21 mouse cellular contexts compared by ENCODE assay signal in the genomic region with DNA sequence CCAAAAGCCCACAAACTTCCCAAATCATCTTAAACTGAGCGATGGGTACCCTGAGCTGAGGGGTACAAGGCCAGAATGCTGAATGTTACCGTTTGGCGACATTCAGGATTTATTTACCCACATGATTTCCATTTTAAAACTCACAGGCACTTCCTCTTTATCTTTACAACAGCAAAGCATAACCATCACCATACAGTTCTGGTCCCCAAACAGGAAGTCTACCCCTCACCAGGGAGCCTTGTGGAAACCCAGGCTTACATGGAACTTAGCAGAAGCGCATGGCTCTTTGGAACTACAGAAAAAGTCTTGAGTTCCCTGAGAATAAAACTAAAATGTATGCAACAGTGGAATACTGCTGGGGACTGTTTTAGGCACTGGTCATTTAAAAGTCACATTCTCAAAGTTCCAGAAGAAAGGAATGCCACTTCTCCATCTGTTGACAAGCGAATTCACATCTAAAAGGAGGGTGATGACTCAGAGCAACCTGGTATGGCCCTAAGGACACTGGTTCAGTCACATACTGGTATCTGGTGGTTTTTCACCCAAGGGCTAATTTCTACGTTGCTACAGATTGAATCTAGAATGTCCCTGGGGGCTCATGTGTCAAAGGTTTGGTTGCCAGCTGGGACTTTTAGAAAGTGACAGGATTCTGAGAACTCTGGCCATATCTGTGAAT.
DNase-seq lines count a peak whose midpoint lies in the region; ATAC-seq and TF ChIP-seq lines count a peak whose summit lies in the region.
"Had no signal": no experiment of that assay in that cellular context is flagged by ENCODE, and none has a peak within 500 bp of the region (broad histone marks: within the 10 kb centered on the region; RNA-seq: fewer than 3 reads in every experiment).

No protein-coding gene starts in this region.

- 86% methylated on average over 6 of the region's 6 CpGs for WGBS in forebrain, embryonic 16.5 days

- TF ChIP-seq EP300 in MEL (IDR thresholded peaks at IDR 0.05; ENCODE audit: low read depth in 1 of 2, low read length in 2 of 2): no peak

- TF ChIP-seq CTCF in MEL (IDR thresholded peaks at IDR 0.05 in 2 of 3, conservative IDR thresholded peaks at IDR 0.05 in 1 of 3; ENCODE audit: control insufficient read depth in 1 of 3, insufficient read depth in 1 of 3, low read depth in 2 of 3, low read length in 3 of 3, poor library complexity in 1 of 3, severe bottlenecking in 1 of 3): no peak

- H3K36me3 ChIP-seq in MEL (ENCODE audit: control insufficient read depth in 1 of 2, insufficient read depth in 2 of 2, low read length in 2 of 2): no peaks in the 10 kb centered on the region; a peak in 1 of 4 replicates
- H3K36me3 ChIP-seq in forebrain, embryonic 16.5 days (ENCODE audit: control insufficient read depth, insufficient read depth): no peaks in the 10 kb centered on the region
- H3K36me3 ChIP-seq: embryonic facial prominence, embryonic 15.5 days; forebrain, embryonic 10.5 days; heart, embryonic 13.5 days; intestine, embryonic 15.5 days had no signal

- no peaks in the 10 kb centered on the region for H3K9me3 ChIP-seq in MEL (replicated peaks; ENCODE audit: insufficient read depth, low read length)
- H3K9me3 ChIP-seq in forebrain, embryonic 16.5 days (ENCODE audit: control insufficient read depth, low read length): no peaks in the 10 kb centered on the region
- H3K9me3 ChIP-seq: embryonic facial prominence, embryonic 15.5 days; forebrain, embryonic 10.5 days; heart, embryonic 13.5 days; intestine, embryonic 15.5 days had no signal

- H3K27ac ChIP-seq in MEL (ENCODE audit: control insufficient read depth, low read depth, low read length): no peak overlapping the region
- H3K27ac ChIP-seq in forebrain, embryonic 16.5 days (ENCODE audit: low read length): no peak overlapping the region
- H3K27ac ChIP-seq: embryonic facial prominence, embryonic 15.5 days; forebrain, embryonic 10.5 days; heart, embryonic 13.5 days; hindbrain, embryonic 14.5 days; intestine, embryonic 15.5 days had no signal

- no peak for TF ChIP-seq RAD21 in MEL (IDR thresholded peaks at IDR 0.05; ENCODE audit: low read depth, low read length)

- ATAC-seq in common myeloid progenitor, adult 5-6 weeks (replicated peaks; ENCODE audit: low read depth, poor library complexity, severe bottlenecking): peak; percentile 76
- peak; percentile 38; the same call in 1 of the 2 replicates for ATAC-seq in neutrophil, adult 5-6 weeks (ENCODE audit: extremely low read depth, insufficient number of reproducible peaks, low FRiP score, poor library complexity, severe bottlenecking)
- no peak for ATAC-seq in forebrain, embryonic 16.5 days
- ATAC-seq: forebrain, embryonic 14.5 days; intestine, embryonic 15.5 days had no signal

- no peaks in the 10 kb centered on the region for H3K27me3 ChIP-seq in MEL (ENCODE audit: control insufficient read depth in 1 of 2, insufficient read depth in 2 of 2, low read length in 2 of 2)
- no peaks in the 10 kb centered on the region for H3K27me3 ChIP-seq in forebrain, embryonic 16.5 days (replicated peaks; ENCODE audit: control insufficient read depth, insufficient read depth, low read length)
- H3K27me3 ChIP-seq: embryonic facial prominence, embryonic 15.5 days; heart, embryonic 13.5 days; intestine, embryonic 15.5 days had no signal

- TF ChIP-seq POLR2A in MEL (IDR thresholded peaks at IDR 0.05; ENCODE audit: control insufficient read depth in 1 of 2, insufficient read depth in 1 of 2, low read depth in 1 of 2, low read length in 2 of 2, poor library complexity in 1 of 2): no peak

- H3K9ac ChIP-seq in MEL (ENCODE audit: control insufficient read depth, low read depth, low read length, poor library complexity, severe bottlenecking): no peak overlapping the region
- no peak overlapping the region for H3K9ac ChIP-seq in forebrain, embryonic 16.5 days (replicated peaks; ENCODE audit: low read depth, low read length)
- H3K9ac ChIP-seq: embryonic facial prominence, embryonic 15.5 days; heart, embryonic 13.5 days; hindbrain, embryonic 14.5 days; intestine, embryonic 15.5 days had no signal

- peaks cover 2% of the 10 kb centered on the region; the same call in 1 of the 2 replicates for H3K79me2 ChIP-seq in MEL (ENCODE audit: control insufficient read depth, insufficient read depth, low read length, poor library complexity)

- no peaks in the 10 kb centered on the region; a peak in 2 of 4 replicates for H3K4me1 ChIP-seq in MEL (ENCODE audit: control insufficient read depth in 1 of 2, insufficient read depth in 2 of 2, low read length in 2 of 2)
- H3K4me1 ChIP-seq in forebrain, embryonic 16.5 days (replicated peaks; ENCODE audit: control insufficient read depth, insufficient read depth, low read length): peaks cover 7% of the 10 kb centered on the region
- H3K4me1 ChIP-seq: forebrain, embryonic 10.5 days had no signal

- H3K4me3 ChIP-seq in MEL (ENCODE audit: control insufficient read depth in 1 of 2, insufficient read depth in 1 of 2, low read depth in 2 of 2, low read length in 2 of 2): no peak overlapping the region
- no peak overlapping the region for H3K4me3 ChIP-seq in forebrain, embryonic 16.5 days (replicated peaks; ENCODE audit: low read length)
- H3K4me3 ChIP-seq: embryonic facial prominence, embryonic 15.5 days; erythroblast, embryonic 14.5 days; forebrain, embryonic 10.5 days; heart, embryonic 13.5 days; intestine, embryonic 15.5 days had no signal

- no peak overlapping the region for H3K4me2 ChIP-seq in forebrain, embryonic 16.5 days (ENCODE audit: low read length)
- H3K4me2 ChIP-seq: embryonic facial prominence, embryonic 15.5 days; heart, embryonic 13.5 days; hindbrain, embryonic 14.5 days; intestine, embryonic 15.5 days had no signal

- DNase-seq in B cell, adult 2 months: peak; percentile 14 to 17
- DNase-seq in MEL (ENCODE audit: low read depth, low spot score): peak; percentile 57
- no peak for DNase-seq in layer of hippocampus, postnatal 25 days (ENCODE audit: extremely low spot score in 1 of 2, low spot score in 1 of 2)
- DNase-seq in lung, postnatal 10 days: no peak
- DNase-seq: adrenal gland, postnatal 14 days; cerebellum, adult 18-20 months; cerebellum, postnatal 10 days; embryo, embryonic 11 days; heart, postnatal 10 days; heart, postnatal 4 days; kidney, adult 18-20 months had no signal

TF ChIP-seq in MEL, 35 proteins besides CTCF, POLR2A, EP300 and RAD21:
- TF ChIP-seq POLR2AphosphoS2 (IDR thresholded peaks at IDR 0.05; ENCODE audit: low read length): no peak
- TF ChIP-seq ELF1 (IDR thresholded peaks at IDR 0.05; ENCODE audit: low read depth, low read length): 0 out of 2 replicates have a peak, but pooled peaks have one; percentile 6
- no peak for TF ChIP-seq SIN3A (IDR thresholded peaks at IDR 0.05; ENCODE audit: low read length)

Comparison
In these comparisons a context has a peak if more than half of its experiments do, and no peak if none do; other contexts are left out.
1. DNase-seq: peak in B cell, adult 2 months (2 of 2) and MEL (single experiment); none in layer of hippocampus, postnatal 25 days (0 of 2) and lung, postnatal 10 days (single experiment).